Mouse (Mus musculus) kidney, adult 2 months (tissue): ENCODE data around the gene Snd1.

Source experiments
- CTCF ChIP-seq: fragments of 200-500 bp; conservative IDR thresholded peaks from 2 replicates; pipeline ENCODE4 v1.5.1; 2011; ENCODE audit warnings: low read depth, mild to moderate bottlenecking, control low read depth, low read length, moderate library complexity, mixed read lengths; ENCODE audit not compliant: insufficient read depth, insufficient read length
- POLR2A ChIP-seq: fragments of 200-500 bp; IDR thresholded peaks from one replicate; pipeline ENCODE4 v1.6.1; 2011; ENCODE audit warnings: low read depth, low read length, control low read depth

DNA sequence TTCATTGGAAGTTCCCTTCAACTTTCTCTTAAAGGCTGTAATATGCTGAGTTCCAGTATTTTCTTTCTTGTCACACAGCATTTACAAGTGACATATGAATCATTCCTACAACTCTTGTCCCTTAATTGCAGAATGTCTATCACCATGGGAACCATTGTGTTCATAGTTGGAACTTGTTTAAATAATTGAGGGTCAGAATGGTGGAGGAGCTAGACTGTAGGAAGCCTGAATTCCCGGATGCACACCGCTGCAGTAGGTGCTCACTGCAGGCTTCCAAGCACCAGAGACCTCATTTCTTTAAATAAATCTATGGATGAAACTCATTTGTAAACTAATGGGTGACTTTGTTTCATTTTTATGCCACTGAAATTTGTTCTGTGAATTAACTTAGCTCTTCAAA lies 154.9 kb downstream of the Snd1 start:
- TF ChIP-seq CTCF, result no peak
- TF ChIP-seq POLR2A, result no peak
